In the genomic region with DNA sequence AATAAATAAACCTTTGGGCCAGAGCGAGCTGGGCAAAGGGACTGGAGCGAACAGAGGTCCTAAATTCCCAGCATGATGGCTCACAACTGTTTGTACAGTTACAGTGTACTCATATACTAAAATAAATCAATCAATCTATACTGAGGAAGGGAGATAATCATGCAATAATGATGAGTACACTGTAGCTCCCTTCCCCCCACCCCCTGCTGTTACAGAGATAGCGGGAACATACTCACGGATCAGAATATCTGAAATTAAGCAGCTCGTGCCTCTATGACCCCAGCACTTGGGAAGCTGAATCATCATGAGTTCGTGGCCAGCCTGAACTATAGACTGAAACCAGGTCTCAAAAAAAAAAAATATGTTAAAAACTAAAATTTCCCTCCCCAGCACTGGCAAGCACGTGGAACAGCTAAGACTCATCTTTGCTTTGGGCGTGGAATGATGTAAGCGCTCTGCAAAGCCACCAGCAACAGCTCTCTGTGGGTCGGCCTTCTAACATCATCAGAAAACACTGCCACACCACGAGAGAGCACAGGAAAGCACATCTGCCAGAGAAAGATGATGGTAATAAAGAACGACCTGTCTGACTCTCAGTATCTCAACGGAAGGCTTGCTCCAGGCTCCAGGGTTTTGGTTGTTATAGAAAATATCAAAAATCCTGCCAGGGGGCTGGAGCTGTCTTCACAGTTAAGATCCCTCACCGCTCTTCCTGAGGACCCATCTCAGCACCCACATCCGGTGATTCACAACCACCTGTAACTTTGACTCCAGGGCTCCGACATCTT, we compare ENCODE assay signal across 16 mouse cellular contexts. TPM values are rescaled to one million over a fixed set of nuclear protein-coding genes. Genes with fewer than 3 reads are reported as not detected.
DNase-seq lines count a peak whose midpoint lies in the region; ATAC-seq and TF ChIP-seq lines count a peak whose summit lies in the region.
"Had no signal": no experiment of that assay in that cellular context is flagged by ENCODE, and none has a peak within 500 bp of the region (broad histone marks: within the 10 kb centered on the region; RNA-seq: fewer than 3 reads in every experiment).

No protein-coding gene starts in this region.

- H3K27me3 ChIP-seq in myocyte (ENCODE audit: control insufficient read depth, insufficient read depth, insufficient read length), result peaks cover under 1% of the 10 kb centered on the region
- H3K27me3 ChIP-seq: embryonic facial prominence, embryonic 15.5 days had no signal

- ATAC-seq in CD4-positive, CD25-positive, alpha-beta regulatory T cell, adult 4 months, result peak; percentile 58
- ATAC-seq in erythroid progenitor cell, adult 5-6 weeks (replicated peaks; ENCODE audit: low FRiP score, poor library complexity, severe bottlenecking), result no peak

- peak overlapping the region; percentile 2 for H3K4me3 ChIP-seq in myocyte
- H3K4me3 ChIP-seq in gastrocnemius, adult 2 months, result no peak overlapping the region
- H3K4me3 ChIP-seq: embryonic facial prominence, embryonic 15.5 days; left cerebral cortex, adult 2 months had no signal

- TF ChIP-seq POLR2A in myocyte (IDR thresholded peaks at IDR 0.05; ENCODE audit: insufficient read length, low read depth), result no peak

- DNase-seq in 3T3-L1 (ENCODE audit: low read depth, low spot score), result peak; percentile 14
- peak; percentile 27 for DNase-seq in liver
- no peak for DNase-seq in gastrocnemius, adult 2 months
- no peak for DNase-seq in layer of hippocampus, adult 8-10 months (ENCODE audit: low spot score in 2 of 2)
- no peak for DNase-seq in heart, adult 9 months (ENCODE audit: low spot score in 2 of 2)
- DNase-seq: cerebellum, adult 11 months; kidney, adult 9 months; lung, postnatal 14 days had no signal

- no peak for TF ChIP-seq CTCF in gastrocnemius, adult 2 months (IDR thresholded peaks at IDR 0.05)

- intact Hi-C loops in gastrocnemius, adult 2 months (cut with DNase I), result no loop called here

- H3ac ChIP-seq in myocyte (ENCODE audit: control insufficient read depth, insufficient read length), result no peak overlapping the region

- no peak overlapping the region for H3K27ac ChIP-seq in gastrocnemius, adult 2 months
- H3K27ac ChIP-seq: embryonic facial prominence, embryonic 15.5 days; hindbrain, postnatal 0 days; left cerebral cortex, adult 2 months; stomach, postnatal 0 days had no signal

- no peaks in the 10 kb centered on the region for H3K79me2 ChIP-seq in myocyte (ENCODE audit: control insufficient read depth, insufficient read depth)

- H3K4me2 ChIP-seq in myocyte (ENCODE audit: low read depth), result peak overlapping the region; percentile 18
- H3K4me2 ChIP-seq: embryonic facial prominence, embryonic 15.5 days; midbrain, embryonic 11.5 days had no signal

- no peaks in the 10 kb centered on the region for H3K36me3 ChIP-seq in myocyte (ENCODE audit: control insufficient read depth, insufficient read depth)
- H3K36me3 ChIP-seq: embryonic facial prominence, embryonic 15.5 days had no signal

TF ChIP-seq in myocyte, 11 proteins besides CTCF, POLR2A, EP300 and RAD21:
- no peak for TF ChIP-seq POLR2AphosphoS2 (IDR thresholded peaks at IDR 0.05; ENCODE audit: insufficient read length, low read depth)
- TF ChIP-seq TCF3 (IDR thresholded peaks at IDR 0.05; ENCODE audit: insufficient read length, low read depth), result no peak
- peak; percentile 85; the same call in 1 of the 2 replicates for TF ChIP-seq CEBPB (IDR thresholded peaks at IDR 0.05; ENCODE audit: insufficient read depth, poor library complexity, severe bottlenecking)
- TF ChIP-seq MYOD1 (IDR thresholded peaks at IDR 0.05; ENCODE audit: control insufficient read depth in 1 of 3, insufficient read length in 2 of 3, low read depth in 2 of 3), result no peak
- TF ChIP-seq SRF (IDR thresholded peaks at IDR 0.05; ENCODE audit: control insufficient read depth, insufficient read length, low read depth), result no peak
- peak; percentile 74 for TF ChIP-seq MAX (IDR thresholded peaks at IDR 0.05; ENCODE audit: low read depth)
- TF ChIP-seq E2F4 (IDR thresholded peaks at IDR 0.05; ENCODE audit: insufficient read depth), result no peak
- no peak for TF ChIP-seq USF1 (IDR thresholded peaks at IDR 0.05; ENCODE audit: low read depth)
- no peak for TF ChIP-seq REST (IDR thresholded peaks at IDR 0.05; ENCODE audit: insufficient read depth, insufficient read length)
- no peak for TF ChIP-seq TCF12 (IDR thresholded peaks at IDR 0.05; ENCODE audit: insufficient read depth, poor library complexity, severe bottlenecking)
- TF ChIP-seq MYOG (IDR thresholded peaks at IDR 0.05; ENCODE audit: control insufficient read depth in 1 of 3, insufficient read depth in 1 of 3, insufficient read length in 2 of 3, low read depth in 2 of 3), result no peak

RNA-seq across cellular contexts. Expression of a gene that starts 6.4 kb away (rescaled TPM):
- polyA plus RNA-seq in CD4-positive, CD25-positive, alpha-beta regulatory T cell, adult 4 months (2017; shearing (Covaris generic)), result 100 to 1,000 TPM; 122 to 152 TPM
- 15.3 TPM for polyA plus RNA-seq in myocyte (2012; fragmentation: generic; extraction: Trizol)
- total RNA-seq in erythroid progenitor cell, adult 5-6 weeks (2015; ENCODE audit: low replicate concordance), result 9.6 and 14.1 TPM in 2 replicates
- total RNA-seq in erythroid progenitor cell, adult 5-6 weeks (2017; ENCODE audit: low replicate concordance), result 6.3 and 10.2 TPM in 2 replicates
- 100 to 1,000 TPM; 110 to 132 TPM for total RNA-seq in gastrocnemius, adult 2 months (2021)
- 10 to 100 TPM; 79.8 to 99.9 (median 95.4) TPM for total RNA-seq in layer of hippocampus, adult 8-10 months (2022)

RNA-seq across cellular contexts. Expression of a gene that starts 46.5 kb away (rescaled TPM):
- 10 to 100 TPM; 13.0 to 18.1 TPM for polyA plus RNA-seq in CD4-positive, CD25-positive, alpha-beta regulatory T cell, adult 4 months (2017; shearing (Covaris generic))
- 202 TPM for polyA plus RNA-seq in myocyte (2012; fragmentation: generic; extraction: Trizol)
- total RNA-seq in erythroid progenitor cell, adult 5-6 weeks (2015; ENCODE audit: low replicate concordance), result 4.3 TPM in 1 of 2 replicates, not detected in the other
- total RNA-seq in erythroid progenitor cell, adult 5-6 weeks (2017; ENCODE audit: low replicate concordance), result 9.4 TPM in 1 of 2 replicates, not detected in the other
- 100 to 1,000 TPM in 1 of 2 experiments, 10 to 100 TPM in 1; 22.4 to 127 TPM for total RNA-seq in gastrocnemius, adult 2 months (2021)
- total RNA-seq in layer of hippocampus, adult 8-10 months (2022), result 10 to 100 TPM; 14.6 to 28.2 (median 17.2) TPM

Comparison
In these comparisons a context has a peak if more than half of its experiments do, and no peak if none do; other contexts are left out.
1. DNase-seq: peak in 3T3-L1 (single experiment) and liver (single experiment); none in gastrocnemius, adult 2 months (single experiment), layer of hippocampus, adult 8-10 months (0 of 2) and heart, adult 9 months (0 of 2).
2. RNA of a gene that starts 6.4 kb away (total RNA-seq): 110 to 132 TPM in gastrocnemius, adult 2 months and 79.8 to 99.9 TPM in layer of hippocampus, adult 8-10 months; 6.3 to 14.1 TPM in erythroid progenitor cell, adult 5-6 weeks; every median in the first group is over 4 times any median in the second.